Mouse (Mus musculus) fibroblast of lung, adult 2 months (primary cell): Measurements from ENCODE around the gene Hsp90b1.
"Not testable (repeated sequence)": the region's sequence is repeated elsewhere in the genome, so short reads cannot be mapped to it uniquely, and the experiment has no call there.

Source experiments
- DNase-seq: peaks from one replicate; pipeline ENCODE4 v3.0.0-alpha.2; 2011; ENCODE audit warnings: low read depth

Gene Hsp90b1

GRCm38 (mm10) chr10:86705318-86705921 is at the start of gene Hsp90b1, which contains the start of gene Ttc41:
Gene Hsp90b1 (minus strand): TSS chr10:86705509.
Gene Ttc41 (plus strand): TSS chr10:86705811.
- DNase-seq: peak; percentile 99

- DNase-seq: no peak
These were observed 39.0 kb upstream of the Hsp90b1 start for GRCm38 (mm10) chr10:86744306-86744705.

DNA sequence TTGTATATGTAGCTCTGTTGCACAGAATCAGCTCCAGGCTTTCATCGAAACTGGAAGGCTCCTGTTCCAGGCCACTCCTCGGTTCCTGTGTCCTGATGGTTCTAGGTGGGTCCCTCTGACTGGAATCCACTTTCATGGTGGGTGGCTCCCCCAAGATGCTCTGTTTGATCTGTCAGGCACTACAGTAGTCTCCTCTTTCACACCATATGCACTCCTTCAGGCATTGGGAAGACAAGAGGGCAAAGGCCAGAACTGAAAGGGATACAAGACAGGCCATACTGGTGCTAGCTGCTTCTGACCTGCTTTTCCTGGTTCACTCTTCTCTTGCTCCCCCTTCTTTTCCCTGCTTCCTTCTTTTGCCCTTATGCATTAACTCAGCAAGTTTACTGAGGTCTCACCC is 37.6 kb upstream of the Hsp90b1 start:
- no peak for DNase-seq

GRCm38 (mm10) chr10:86735036-86735435 is 29.7 kb upstream of the Hsp90b1 start:
- no peak for DNase-seq

DNA sequence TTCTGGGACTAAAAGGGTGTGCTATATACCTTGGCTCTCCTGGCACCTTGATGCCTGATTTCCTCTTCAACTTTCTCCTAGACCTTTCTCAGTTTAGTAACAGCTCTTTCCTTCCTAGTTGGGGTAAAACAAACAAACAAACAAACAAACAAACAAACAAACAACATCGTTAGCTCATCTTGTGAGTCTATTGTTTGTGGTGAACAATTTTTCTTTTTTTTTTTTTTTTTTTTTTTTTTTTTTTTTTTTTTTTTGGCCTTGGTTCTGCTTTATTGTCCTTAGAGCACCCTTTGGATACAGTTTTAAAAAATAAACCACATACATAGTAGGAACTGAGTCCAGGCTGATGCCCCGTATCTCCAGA is 26.2 kb upstream of the Hsp90b1 start:
- DNase-seq: no peak

GRCm38 (mm10) chr10:86730823-86731499 is 25.7 kb upstream of the Hsp90b1 start:
- DNase-seq: peak; percentile 80

GRCm38 (mm10) chr10:86728176-86728575 is 22.9 kb upstream of the Hsp90b1 start:
- DNase-seq: no peak

DNA sequence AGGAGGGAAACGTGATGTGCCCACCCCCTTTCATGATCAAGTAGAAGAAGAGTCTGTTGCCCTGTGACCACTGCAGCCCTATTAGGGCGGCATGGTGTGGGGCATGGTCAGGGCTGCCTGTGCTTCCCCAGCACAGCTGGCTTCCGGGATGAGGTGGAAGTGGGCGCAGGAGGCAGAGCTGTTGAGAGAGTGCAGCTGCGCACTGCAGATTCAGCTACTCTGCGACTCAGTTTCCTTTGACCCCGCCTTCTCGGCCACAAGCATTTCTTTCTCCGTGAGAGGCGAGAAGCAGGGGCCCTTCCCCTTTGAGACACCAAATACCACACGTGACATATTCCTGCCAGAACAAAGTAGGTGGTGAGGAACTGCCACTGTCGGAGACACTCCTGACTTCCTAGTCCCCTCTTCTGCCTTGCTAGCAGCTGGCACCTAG is 22.3 kb upstream of the Hsp90b1 start:
- DNase-seq: no peak

DNA sequence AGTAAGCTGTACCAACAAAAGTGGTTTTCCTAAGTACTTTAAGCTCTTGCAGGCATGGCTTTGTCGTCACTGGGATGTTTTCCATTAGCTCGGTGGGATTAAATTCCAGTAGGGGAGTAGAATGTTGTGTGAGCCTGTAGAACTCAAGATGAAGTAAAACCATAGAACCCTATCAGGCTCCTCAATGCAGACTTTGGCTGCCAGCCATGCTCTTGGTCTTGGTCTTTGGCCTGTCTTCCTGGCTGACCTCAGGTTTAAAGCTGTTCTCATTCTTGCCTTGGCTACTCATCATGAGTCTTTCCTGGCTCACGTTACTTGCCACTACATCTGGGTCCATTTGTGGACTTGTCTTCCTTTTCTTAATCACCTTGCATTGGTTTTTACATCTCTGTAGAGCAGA is 6.8 kb upstream of the Hsp90b1 start:
- no peak for DNase-seq

DNA sequence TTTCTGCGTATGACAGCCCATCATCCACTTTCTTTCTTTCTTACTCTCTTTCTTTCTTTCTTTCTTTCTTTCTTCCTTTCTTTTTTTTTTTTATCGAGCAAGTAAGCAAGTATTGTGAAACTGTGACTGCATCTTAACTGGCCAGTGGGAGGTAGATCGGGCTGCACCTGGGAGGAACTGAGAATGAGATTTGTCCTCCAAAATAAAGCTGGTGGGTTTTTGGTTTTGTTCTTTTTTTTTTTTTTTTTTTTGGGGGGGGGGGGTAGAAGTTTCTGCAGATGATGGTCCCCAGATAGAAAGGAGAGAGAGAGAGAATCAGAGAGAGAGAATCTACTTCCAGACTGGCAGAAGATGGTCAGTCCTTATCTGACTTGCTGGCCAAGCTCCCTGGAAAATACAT is 1.8 kb upstream of the Hsp90b1 start:
- no peak for DNase-seq

DNA sequence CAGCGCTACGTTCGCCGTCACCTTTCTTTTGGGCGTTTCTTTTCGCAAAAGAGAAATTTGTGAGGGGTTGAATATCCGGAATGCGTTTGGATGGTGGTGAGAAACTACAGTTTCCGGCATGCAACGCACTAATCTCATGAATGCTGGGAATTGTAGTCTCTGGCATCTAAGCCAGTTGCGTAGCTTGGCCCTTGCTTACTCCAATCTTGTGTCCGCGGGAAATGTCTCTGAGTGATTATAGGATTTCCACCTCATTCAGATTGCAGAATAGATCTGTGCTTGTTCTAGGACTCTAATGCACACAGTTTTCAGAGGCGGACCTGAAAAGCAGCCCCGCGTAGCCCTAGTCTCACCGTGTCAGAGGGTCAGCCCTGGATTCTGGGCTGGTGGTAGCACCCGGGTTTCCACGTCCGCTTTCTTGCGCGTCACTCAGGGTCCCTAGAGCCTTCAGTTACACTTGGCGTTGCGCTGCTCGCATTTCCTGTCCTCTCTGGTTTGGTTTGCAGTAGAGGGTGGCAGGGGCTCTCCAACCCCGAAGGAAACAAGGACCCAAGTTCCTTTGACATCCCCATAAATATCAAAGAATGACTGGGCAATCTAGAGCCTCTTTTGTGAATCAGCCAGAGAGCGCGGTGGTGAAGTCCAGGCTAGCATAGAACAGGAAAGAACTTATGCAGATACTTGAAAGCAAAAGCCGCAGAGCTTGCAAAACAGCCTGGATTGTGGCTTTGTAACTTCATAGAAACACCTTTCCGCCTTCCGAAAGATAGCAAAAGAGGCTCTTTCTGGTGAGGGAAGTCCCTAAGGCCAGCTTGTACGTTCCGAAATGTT is 828 bp upstream of the Hsp90b1 start:
- DNase-seq: no peak

DNA sequence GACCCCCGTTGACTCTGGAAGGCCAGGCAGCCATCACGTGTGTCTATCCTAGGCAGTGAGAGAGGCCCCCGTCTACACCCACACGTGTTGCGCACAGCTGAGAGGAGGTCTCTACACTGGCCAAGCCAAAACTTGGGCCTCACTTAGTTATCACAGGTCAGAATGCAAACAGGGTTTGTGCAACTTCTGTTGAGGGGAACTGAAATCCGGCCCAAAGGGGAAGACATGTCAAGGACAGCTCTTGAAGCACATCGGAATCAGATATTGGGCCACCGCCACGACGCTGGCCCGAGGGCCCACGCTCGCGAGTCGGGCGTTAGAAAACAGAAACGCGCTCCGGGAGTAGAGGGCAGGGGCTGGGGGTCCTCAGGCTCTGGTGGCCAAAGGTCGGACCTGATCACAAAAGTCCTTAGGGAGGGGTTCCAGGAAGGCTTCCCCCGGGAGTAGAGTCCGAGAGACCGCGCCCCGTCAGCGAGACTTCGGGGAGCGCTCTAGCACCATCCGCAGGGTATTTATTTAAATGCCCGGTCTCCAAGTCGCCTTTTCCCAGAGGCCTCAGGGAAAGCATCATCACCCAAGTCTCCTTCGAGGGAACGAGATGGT is 619 bp downstream of the Hsp90b1 start:
- no peak for DNase-seq

DNA sequence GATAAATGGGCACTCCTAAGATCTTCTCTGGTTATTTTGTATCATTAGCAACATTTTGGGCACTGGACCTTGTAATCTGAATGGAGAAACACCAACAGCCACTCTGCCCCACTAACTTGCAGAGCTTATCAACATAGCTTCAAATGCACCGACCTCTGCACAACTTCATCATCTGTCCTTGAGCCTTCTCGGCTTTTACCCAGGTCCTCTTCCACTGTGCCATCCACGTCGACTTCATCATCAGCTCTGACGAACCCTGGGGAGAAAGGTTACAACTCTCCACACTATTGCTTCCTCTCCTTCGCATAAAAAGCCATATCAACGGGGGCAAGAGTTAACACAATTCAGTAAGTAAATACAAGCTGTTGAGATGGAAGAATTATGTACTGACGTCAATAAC is 1.2 kb downstream of the Hsp90b1 start:
- DNase-seq: no peak

DNA sequence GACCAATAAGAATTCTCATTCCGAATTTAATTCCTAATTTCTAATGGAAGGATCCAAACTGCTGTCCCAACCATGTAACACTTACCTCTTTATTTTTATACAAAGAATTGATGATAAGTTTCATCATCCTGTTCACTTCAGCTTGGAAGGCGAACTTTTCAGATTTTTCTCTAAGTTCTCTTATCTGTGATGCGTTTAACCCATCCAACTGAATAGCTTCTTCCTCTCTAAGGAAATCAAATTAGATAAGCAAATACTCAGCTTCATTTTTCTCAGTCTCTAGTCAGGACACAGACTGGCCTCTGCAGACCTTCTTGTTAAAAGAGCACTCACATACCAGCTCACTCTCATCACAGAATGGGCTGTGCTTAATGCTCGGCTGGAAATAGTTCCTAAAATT is 1.9 kb downstream of the Hsp90b1 start:
- no peak for DNase-seq

DNA sequence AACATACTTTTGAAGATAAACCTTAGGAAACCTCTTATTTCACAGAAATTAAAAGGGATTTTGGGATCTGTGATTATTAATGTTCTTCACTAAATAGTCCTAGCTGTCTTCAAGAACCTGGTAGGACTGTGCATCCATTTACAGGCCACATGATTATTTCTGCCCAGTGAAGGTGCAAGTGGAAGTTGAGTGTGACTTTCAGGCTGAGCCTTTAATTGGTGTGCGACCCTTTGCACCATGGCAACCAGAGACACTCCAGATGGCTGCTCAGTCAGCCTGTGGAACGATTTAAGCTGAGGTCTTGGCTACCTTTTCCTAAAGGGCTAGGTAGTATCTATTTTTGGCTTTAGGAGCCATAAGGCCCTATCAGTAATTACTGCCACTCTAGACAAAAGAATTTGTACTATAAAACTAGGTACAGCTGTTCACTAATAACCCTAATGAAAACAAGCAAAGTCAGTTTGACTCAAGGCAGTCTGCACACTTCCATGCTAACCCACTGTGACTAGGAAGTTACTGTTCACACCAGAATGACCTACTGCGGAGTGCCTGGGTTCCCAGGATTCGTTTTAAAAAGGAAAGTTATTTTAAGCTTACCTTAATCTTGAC is 2.9 kb downstream of the Hsp90b1 start:
- DNase-seq: no peak

GRCm38 (mm10) chr10:86700973-86701372 is 4.3 kb downstream of the Hsp90b1 start:
- DNase-seq: no peak

GRCm38 (mm10) chr10:86700251-86700650 is 5.1 kb downstream of the Hsp90b1 start:
- no peak for DNase-seq

DNA sequence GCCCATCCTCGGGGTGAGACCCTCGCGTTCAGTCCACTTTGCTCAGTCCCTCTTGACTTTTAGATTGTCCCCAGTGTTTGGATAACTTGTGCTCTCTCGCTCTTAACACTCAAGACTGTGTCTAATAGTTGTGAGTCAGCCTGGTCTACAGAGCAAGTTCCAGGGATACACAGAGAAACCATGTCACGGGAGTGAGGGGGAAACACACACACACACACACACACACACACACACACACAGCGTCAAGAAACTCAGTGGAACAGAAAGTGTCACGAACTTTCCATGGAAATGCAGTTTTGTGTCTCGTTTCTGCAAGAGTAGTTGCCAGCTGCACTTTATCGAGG is 19.3 kb downstream of the Hsp90b1 start:
- DNase-seq: not testable (repeated sequence)

- DNase-seq: peak; percentile 29
These were observed 19.9 kb downstream of the Hsp90b1 start for GRCm38 (mm10) chr10:86685179-86686016.

DNA sequence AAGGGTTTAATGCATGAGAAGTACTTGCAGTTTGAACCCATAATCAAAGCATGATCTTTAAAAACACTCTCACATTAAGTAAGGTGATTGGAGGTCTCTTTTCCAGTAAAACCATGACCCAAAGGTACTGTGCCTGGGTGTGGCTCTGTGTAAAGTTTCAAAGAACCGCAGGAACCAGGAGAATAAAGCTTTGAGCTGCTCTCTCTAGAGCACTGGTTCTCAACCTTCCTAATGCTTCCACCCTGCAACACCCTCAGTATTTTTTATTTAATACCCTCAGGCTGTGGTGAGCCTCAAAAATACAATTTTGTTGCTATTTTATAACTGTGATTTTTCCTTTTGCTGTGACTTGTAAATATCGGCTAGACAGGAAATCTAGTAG is 20.5 kb downstream of the Hsp90b1 start:
- DNase-seq: not testable (repeated sequence)

DNA sequence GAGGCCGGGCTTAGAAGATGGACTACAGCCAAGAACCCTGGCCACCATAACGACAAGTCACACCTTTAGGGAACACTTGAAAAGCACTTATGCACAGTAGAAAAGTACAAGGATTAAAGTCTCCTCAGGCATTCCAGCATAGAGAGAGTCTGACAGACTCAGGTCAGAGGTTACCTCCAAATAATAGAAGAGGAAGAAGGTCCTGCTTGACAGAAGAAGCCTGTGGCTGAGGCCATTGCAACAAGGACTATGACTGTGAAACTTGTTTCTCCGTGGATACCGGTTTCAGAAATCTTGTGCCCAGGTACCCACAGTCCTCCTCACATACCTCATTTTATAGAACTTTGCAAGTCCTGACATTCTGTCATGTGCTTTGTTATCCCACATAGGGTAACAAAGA is 34.8 kb downstream of the Hsp90b1 start:
- not testable (repeated sequence) for DNase-seq
